In genomic region chr5:67306698-67307521, GRCm38 (mm10) we compare ENCODE assay signal across 1 mouse cellular context.
TF ChIP-seq lines count a peak whose summit lies in the region.

TSS of gene Slc30a9 (plus strand) at chr5:67306955.

TF ChIP-seq in CH12.LX, 34 proteins besides CTCF, POLR2A, EP300 and RAD21 (continued from another document):
- TF ChIP-seq CHD2 (IDR thresholded peaks at IDR 0.05; ENCODE audit: low read length) (peak; percentile 55; the same call in 1 of the 2 replicates), IRF4 (IDR thresholded peaks at IDR 0.05; ENCODE audit: low read depth, low read length) (peak; percentile 43; the same call in 1 of the 2 replicates), HCFC1 (IDR thresholded peaks at IDR 0.05; ENCODE audit: low read depth, low read length) (peak; percentile 82), TCF12 (IDR thresholded peaks at IDR 0.05; ENCODE audit: low read depth, low read length) (peak; percentile 93), ZMIZ1 (IDR thresholded peaks at IDR 0.05; ENCODE audit: low read depth, low read length) (peak; percentile 94), MYC (IDR thresholded peaks at IDR 0.05; ENCODE audit: low read depth, low read length) (no peak), NRF1 (IDR thresholded peaks at IDR 0.05; ENCODE audit: low read depth, low read length) (no peak), MAX (IDR thresholded peaks at IDR 0.05; ENCODE audit: low read length) (peak; percentile 52; the same call in 1 of the 2 replicates), SIN3A (IDR thresholded peaks at IDR 0.05; ENCODE audit: low read length) (peak; percentile 72), MXI1 (IDR thresholded peaks at IDR 0.05; ENCODE audit: low read depth, low read length) (peak; percentile 81), TBP (conservative IDR thresholded peaks at IDR 0.05; ENCODE audit: low read depth, low read length) (0 out of 2 replicates have a peak, but pooled peaks have one; percentile 57), GABPA (IDR thresholded peaks at IDR 0.05; ENCODE audit: insufficient replicate concordance, low read depth, low read length) (no peak), NELFE (IDR thresholded peaks at IDR 0.05; ENCODE audit: low read depth, low read length) (peak; percentile 98), ELF1 (IDR thresholded peaks at IDR 0.05; ENCODE audit: low read depth, low read length) (peak; percentile 92), MAZ (IDR thresholded peaks at IDR 0.05; ENCODE audit: low read depth, low read length) (peak; percentile 70; the same call in 1 of the 2 replicates), ZNF384 (IDR thresholded peaks at IDR 0.05; ENCODE audit: low read depth, low read length) (peak; percentile 28; the same call in 1 of the 2 replicates), RCOR1 (conservative IDR thresholded peaks at IDR 0.05; ENCODE audit: low read depth, low read length) (0 out of 2 replicates have a peak, but pooled peaks have one; percentile 23)
